Mouse (Mus musculus) embryonic fibroblast, embryonic 13.5 days (primary cell): ENCODE measurements around the gene Gstm4.
"Not testable (repeated sequence)": the region's sequence is repeated elsewhere in the genome, so short reads cannot be mapped to it uniquely, and the experiment has no call there.

Source experiments
- CTCF ChIP-seq: IDR thresholded peaks from 2 replicates; pipeline ENCODE4 v1.5.1; 2011; ENCODE audit warnings: mild to moderate bottlenecking, control low read depth, low read length, moderate library complexity, borderline replicate concordance; ENCODE audit not compliant: insufficient read depth
- POLR2A ChIP-seq: IDR thresholded peaks from 2 replicates; pipeline ENCODE4 v1.6.1; 2011; ENCODE audit warnings: low read depth, mild to moderate bottlenecking, control low read depth, low read length, moderate library complexity

- TF ChIP-seq CTCF, POLR2A: not testable (repeated sequence)
Observed at GRCm38 (mm10) chr3:107995974-107996373, 48.7 kb downstream of the Gstm4 start.
